Mouse (Mus musculus): ENCODE results near the gene Syk.
A peak's percentile ranks its signal among the peaks of the same experiment; 100 is the strongest.

Gene Syk

DNA sequence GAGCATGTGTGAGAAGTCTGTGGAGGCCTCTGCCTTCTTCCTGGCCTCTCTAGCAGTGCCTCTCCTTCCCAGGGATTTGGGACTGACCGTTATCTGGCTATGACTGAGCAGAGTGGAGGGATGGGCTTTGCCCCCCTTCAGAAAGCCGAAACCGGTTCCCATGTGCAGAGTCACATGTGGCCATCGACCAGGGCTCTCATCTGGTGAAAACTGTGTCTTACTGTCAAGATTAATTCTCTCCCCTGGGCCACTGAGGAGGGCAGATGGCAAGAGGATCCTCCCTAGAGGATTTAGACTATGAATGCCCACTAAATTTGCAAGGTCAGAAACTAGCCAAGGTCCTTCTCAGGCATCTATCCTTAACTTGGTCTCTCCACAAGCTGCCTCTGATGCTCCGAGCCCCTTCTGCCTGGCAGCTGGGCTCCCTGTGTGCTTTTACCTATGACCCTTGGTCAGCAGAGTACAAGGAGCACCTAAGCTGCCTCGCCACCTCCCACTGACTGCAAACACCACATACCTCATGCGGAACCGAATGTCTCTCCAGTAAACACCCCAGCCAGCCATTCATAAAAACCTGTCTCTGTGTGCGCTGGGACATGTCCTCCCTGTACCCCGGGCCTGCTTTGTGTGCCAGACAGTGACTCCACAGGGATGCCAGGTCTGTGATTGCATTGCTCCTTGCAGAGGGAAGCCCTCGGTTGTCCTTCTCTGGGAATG lies 65.2 kb downstream of the Syk start:
- no peak for DNase-seq (ENCODE audit: extremely low read depth, low read depth)

DNA sequence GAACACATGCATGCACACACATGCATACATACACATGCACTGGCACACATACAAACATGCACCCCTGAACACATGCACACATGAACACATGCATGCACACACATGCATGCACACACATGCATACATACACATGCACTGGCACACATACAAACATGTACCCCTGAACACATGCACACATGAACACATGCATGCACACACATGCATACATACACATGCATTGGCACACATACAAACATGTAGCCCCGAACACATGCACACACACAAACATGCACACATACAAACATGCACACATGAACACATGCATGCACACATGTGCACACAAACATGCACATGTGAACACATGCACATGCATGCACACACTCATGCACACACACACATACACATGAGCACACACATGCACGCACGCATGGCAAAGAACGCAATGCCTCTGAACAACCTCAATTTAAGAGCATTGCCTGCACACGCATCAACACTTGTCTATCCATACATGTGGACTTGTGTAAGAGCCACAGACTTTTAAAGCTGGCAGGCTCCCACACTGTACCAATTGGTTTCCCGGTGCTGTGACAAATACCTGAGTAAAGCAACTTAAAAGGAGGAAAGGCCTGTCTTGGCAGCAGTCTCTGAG lies 66.9 kb downstream of the Syk start:
- DNase-seq (ENCODE audit: extremely low read depth, low read depth) = no peak

DNA sequence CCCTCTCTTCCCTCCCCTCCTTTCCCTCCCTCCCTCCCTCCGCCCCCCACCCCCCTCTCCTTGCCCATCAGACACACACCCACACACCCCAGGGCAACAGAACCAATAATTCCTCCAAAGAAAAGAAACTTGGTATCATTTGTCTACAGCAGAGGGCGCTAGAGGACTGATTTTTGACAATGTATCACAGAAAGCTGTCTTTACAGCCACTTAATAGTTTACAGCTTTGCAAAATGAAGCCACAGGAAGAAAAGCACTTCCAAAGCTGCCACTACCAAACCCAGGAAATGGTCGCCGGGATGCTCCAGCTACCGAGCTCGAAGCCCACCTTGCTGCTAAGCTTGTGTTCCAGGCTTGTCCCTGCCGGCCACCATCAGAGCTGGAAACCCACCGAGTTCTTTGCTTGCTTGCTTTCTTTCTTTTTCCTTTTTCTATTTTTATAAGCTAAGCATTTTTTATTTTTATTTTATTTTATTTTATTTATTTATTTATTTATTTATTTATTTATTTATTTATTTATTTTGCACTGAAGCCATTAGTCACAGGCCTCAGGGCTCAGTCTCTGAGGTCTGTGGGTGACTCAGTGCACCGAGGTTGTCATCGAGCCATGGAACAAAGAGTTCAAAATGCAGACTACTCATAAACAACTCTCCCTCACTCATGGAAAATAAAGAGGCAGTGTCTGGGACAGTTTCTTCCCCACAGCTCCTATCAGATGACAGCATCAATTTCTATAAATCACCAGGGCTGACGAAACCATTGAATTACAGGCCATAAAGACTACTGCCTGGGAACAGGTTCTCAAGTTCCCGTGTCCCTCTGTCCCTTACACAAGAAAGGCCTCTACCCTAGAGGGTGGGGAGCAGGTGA lies 68.6 kb downstream of the Syk start:
- peak; percentile 54 for DNase-seq (ENCODE audit: extremely low read depth, low read depth)

DNA sequence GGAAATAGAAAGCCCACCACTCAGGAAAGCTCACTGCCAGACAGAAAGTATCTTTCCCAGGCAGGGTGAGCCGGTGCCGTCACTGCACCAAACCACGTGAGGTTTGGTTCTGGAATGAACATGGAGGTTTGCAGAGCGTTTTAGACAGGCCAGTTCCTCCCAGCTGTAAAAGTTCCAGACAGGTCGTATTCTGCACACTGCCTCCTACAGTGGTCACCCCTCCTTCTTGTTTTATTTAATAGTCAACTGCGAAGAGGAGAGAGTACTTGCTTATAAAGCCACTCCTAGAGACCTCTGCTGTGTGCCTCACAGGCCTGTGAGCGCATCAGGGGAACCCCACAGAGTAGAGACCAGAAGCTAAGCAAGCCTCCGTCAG lies 69.3 kb downstream of the Syk start:
- DNase-seq (ENCODE audit: extremely low read depth, low read depth) = no peak

DNA sequence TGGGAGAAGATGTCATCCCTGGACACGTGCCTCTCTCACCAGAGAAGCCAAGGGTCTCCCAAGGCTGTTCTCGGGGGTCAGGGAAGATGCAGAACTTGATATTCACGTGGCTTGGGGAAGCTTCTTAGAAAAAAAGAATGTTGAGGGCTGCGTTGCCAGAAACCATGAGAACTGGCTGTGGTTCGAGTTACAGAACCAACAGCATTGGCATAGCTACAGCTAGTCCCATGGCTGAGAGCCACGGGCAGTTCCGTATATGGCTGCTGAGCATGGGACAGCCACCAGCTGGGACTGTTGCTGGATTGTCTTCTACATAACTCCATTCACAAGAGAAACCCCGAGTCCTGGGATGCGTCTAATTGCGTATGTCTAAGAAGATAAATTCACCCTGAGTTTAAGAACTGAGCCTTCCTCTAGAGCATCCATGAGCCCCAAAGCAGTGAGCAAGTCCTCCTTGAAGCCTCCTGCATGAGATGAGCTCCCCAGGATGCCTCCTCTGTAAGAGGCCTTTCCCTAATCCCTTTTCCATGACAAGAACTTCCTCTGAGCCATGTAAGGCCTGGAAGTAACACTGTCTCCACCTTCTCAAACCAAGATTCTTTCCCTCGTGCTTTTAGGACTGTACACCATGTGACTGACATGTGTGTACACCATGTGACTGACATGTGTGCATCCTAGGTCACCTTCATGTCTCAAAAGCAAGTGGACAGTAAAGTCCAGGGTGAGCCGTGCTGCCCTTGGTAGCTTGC lies 71.3 kb downstream of the Syk start:
- DNase-seq (ENCODE audit: extremely low read depth, low read depth) = no peak

DNA sequence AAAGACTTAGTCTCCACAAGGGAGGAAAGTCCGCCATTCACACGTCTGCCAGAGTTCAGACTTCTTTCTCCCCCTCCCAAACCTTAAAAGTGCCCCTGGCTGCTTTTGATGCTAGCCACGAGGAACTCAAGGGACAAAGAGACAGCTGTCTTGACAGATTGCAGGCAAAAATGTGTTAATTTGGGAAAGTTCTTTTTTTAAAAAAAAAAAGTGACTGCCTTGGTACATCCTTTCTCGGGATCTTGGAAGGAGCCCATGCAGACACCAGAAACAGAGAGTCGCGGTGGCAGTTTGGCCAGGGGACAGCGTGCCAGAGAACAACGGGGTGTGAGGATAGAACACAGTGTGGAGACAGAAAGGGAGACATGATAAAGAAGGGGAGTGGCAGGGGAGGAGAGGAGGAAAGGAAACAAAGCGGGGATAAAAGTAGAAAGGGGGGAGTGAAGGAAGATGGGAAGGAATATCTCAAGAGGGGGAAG lies 71.9 kb downstream of the Syk start:
- DNase-seq (ENCODE audit: extremely low read depth, low read depth) = no peak

DNA sequence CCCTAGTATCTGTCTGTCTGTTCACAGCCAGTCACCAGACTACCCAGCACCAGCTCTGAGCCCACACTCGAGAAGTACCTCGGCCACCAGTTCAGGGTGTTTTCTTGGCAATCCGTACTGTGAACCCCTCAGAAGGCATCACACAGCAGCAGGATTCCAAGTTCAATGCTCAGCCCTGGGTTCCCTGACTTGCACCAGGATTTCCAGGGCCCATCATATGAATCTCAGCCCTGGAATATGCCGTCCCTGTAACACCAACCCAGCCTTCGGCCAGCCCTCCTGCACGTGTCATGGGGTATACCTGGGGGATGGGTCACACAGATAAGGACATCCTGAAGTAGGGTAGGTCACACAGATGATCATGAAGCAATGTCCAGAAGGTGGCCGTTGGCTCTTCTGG lies 75.0 kb downstream of the Syk start:
- DNase-seq (ENCODE audit: extremely low read depth, low read depth) = no peak

DNA sequence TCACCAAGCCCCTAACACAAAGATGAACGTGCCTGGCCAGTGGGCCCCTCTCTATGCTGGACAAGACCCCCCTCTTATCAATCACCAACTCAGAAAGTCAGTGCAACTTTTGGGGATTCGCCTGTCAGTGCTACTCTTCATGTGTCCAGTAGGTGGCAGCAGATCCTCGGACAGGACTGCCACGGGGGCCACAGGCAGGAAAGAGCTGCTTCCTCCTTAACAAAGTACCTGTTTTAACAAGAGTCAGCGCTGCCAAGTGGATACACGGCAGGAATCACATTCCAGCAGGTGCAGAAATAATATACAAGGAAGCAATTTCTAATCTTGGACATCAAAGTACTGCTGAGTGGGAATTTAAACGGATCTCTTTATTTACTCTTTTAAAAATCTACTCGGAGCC lies 75.5 kb downstream of the Syk start:
- DNase-seq (ENCODE audit: extremely low read depth, low read depth) = peak; percentile 35

DNA sequence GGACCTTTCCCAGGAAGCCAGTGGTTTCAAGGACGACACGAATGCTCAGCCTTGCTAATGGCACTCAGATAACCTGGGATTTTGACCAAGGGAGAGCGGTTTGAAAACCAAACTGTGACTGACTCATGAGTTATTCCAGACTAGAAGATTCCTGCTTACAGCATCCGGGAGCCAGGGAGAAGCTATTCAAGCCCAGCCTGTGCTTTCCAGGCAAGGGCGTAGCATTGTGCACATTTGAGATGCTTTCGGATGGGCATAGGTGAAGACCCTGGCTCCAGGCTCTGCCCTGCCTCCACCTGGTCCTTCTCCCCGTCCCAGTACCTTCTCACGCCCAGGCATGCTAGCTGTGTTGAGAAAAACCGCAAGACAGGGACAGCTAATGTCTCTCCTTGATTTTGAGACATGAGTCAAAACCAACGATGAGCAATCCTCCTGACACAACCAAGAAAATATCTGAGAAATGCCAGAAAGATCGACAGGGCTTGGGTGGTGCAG lies 76.2 kb downstream of the Syk start:
- DNase-seq (ENCODE audit: extremely low read depth, low read depth) = no peak

DNA sequence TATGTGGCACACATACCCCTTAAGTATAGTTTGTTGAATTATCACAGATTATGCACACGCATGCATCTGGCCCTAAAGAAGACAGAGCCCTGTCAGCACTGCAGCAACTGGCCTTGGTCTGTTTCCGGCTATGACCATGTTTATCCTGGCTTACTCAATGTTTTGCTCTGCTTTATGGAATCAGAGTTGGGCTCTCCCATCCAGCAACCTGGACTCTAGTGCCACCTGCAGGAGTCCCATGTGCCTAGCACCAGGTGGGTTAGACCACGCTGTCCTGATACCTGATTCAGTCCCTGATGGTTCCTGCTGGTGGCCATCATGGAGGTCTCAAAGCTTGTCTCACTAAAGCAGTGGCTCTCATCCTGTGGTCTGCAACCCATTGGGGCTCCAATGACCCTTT lies 86.9 kb downstream of the Syk start:
- no peak for DNase-seq (ENCODE audit: extremely low read depth, low read depth)

DNA sequence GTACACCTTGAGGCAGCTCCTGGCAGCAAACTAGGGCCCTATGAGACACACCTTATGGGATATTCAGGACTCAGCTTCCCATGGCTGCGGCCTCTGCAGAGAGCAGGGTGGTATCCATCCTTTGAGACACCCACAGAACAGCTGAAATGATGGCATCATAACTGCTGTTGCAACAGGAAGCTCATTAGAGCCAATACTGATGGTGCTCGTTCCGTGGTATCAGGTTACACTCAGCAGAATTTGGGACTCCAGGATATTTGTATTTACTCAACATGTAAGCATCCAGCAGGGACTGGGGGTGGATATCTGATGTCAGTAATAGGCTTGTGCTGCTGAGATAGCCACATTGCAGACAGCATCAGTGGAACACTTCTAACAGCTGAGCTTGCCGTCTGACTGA lies 90.3 kb downstream of the Syk start:
- DNase-seq (ENCODE audit: extremely low read depth, low read depth) = no peak

DNA sequence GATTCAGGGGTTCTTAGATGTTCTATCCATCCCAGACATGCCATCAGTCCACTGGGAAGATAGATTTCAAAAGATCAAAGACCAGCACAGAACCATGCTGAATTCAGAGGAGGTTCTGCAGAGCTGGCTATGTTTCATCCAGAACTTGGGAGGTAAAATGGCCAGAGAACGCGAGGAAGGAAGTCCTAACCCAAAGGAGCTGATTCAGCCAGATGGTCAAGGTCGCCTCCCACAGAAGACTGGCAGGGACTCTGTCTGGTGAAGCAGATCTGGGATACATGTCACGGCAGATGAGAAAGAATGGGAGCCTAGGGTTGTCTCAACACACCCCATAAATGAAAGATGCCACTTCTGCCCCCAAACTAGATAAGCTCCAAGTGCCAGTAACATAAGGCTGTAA lies 90.9 kb downstream of the Syk start:
- DNase-seq (ENCODE audit: extremely low read depth, low read depth) = no peak

DNA sequence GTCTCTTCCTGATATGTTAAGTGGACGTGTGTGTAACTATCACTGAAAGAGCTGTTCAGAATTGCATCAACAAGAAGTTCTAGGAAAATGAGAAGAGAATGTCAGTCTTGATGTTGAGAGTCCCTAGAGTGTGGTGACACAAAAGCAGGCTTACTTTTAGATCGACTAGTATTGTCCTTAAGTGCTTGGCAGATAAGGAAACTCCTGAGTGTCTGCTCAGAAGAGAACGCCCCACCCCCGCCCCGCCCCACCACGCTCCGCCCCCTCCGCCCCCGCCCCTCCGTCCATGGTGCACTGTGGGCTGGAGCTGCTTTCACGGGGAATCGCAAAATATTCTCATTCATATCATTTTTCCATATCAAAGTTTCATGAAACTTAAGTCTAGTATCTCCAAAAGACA lies 91.9 kb downstream of the Syk start:
- DNase-seq (ENCODE audit: extremely low read depth, low read depth) = no peak

DNA sequence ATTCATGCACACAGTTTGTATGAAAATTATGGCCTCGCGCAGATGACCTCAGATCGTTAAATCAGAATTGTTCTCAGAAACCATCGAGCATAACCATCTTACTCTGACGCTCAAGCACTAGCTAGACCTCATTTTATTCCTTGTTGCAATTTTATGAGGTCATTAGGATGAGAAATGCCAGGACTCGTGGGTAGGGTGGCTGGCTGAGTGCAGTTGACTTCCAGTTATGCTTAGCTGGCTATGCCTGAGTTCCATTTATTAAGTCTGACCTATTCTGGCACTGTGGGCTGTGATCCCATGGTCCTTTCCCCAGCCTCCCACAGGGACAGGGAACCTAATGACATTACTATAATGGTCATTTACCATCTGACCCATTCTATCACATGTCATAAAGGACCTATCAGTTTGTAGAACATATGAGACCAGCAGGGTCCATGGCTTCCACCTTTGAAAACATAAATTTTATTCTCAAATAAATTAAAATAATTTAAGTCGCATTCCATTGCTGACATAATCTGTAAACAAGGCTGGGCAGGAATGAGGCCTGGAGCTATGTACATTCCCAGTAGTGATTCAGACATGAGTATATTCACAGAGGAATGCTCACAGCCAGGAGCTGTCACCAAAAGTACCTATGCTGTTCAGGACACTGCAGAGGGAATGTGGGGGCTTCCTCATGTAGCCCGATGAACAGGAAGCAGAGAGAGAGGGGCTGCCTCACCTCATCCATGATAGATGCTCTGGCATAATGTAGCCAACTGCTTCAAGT lies 92.7 kb downstream of the Syk start:
- no peak for DNase-seq (ENCODE audit: extremely low read depth, low read depth)

DNA sequence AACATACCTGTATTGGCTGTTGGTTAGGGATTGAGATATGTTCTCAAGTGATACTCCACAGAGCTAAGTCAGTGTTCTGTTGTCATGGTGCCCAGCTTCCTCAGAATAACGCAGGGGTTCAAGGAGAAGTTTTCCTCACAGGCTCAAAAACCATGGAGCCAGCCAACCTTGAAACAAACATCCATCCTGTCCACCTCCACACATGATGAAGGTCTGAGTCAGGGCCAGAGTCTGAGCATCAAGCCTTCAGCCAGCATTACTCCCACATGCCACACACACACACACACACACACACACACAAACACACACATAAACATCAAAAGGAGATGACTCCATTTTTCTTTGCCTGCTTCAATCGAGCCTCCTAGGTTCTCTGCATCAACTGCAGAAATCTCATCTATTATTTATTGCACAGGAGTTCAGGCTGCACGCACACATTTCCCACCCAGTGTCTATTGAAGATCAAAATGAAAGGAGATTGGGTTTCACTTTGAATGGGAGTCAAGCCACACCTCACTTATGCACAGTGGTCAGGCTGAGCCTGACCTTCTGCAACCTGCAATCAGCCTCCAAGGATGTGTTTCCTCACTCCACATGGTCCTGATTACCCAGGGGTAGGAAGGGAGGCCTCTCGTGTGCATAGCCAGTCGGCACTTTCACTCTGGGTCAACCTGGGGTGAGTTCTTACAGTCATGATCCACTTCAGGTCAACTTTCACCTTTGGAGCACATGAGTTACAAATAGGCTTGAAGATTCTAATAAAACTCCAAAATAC lies 93.9 kb downstream of the Syk start:
- DNase-seq (ENCODE audit: extremely low read depth, low read depth) = no peak

DNA sequence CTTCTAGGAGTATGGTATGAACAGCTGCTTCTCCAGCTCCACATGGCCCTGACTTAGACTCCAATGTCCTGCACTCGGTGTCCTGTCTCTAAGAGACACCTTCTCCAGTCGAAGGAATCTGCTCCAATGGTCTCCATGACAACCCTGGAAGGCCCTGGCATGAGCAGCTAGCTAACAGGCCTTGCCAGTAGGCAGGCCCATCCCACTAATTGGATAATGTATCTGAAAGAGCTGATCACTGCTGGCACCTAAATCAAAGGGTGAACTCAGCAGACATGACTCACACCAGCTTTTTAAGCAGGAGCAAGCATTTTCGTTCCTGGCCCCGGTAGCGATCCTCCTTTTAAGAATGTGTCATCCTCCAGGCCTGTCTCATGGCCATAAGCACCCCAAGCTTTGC lies 96.9 kb downstream of the Syk start:
- no peak for DNase-seq (ENCODE audit: extremely low read depth, low read depth)

DNA sequence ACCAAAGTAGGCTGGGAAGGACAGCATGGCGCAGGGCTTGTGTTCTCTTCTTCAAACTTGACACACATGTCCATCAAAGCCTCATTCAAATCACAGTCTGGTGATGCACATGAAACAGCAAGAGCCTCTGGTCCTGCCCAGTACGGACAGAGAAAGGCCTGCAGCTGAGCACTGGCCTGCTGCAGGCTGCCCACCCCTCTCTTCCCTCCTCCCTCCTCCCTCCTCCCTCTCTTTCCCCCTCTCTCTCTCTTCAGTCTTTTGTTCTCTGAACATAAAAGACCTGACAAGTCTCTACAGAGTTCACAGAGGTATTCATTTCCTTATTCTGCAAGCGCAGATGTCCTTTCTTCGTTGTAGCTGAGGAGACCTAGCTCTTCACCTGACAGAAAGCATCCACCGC lies 99.1 kb downstream of the Syk start:
- no peak for DNase-seq (ENCODE audit: extremely low read depth, low read depth)

DNA sequence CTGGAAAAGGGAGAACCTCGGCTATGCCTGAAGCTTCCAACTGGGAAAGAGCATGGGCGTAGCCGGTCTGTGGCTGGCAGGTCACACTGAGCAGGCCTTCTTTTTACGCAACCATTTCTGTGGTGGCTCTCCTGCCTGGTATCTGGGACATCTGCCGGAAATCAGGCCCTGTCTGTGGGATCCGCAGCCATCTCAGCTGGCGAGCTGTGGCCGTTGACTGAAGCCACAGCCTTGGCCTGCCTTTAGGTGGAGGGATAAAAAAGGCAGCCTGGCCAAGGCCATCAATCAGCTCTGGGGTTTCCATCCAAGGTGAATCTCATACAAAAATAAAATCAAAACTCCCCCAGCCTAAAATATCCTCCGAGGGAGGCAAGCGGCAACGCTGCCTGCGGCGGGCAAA lies 107.5 kb downstream of the Syk start:
- no peak for DNase-seq (ENCODE audit: extremely low read depth, low read depth)

DNA sequence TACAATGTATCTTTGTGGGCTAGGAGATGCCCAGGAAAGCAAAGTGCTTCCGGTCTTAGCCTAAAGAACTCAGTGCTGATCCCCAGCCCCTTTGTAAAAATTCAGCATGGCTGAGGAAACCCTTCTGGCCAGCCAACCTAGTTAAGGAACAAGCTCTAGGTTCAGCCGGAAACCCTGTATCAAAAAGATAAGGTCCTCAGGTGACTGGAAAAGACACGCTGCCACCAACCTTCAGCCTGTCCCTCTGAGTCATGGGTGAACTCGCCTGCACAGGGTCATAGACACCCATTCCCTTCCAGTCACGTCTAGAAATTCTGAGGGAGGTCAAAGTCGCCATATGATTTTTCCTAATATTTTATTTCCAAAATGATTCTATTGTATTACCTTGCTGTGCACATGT lies 109.3 kb downstream of the Syk start:
- no peak for DNase-seq (ENCODE audit: extremely low read depth, low read depth)

DNA sequence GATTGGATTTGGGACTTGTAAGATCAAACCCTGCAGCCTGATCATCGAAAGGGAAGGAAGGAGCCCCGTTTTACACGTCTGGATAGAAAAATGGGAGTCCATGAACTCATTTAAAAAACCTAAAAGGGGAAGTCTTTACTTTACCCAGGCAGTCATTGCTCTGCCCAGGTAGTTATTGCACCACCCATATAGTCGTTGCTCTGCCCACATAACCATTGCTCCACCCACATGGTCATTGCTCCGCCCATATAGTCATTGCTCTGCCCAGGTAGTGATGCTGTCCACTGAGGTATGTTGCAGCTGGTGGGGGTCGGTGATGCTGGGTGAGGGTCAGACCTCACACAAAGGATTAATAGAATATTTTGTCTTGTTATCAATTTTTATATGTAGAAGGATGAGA lies 111.9 kb downstream of the Syk start:
- no peak for DNase-seq (ENCODE audit: extremely low read depth, low read depth)

Data from MEL-GATA-1-ER (cell line).